Mouse (Mus musculus): ENCODE data around the gene Zc2hc1c. TPM values are rescaled to one million over a fixed set of nuclear protein-coding genes. Genes with fewer than 3 reads are reported as not detected.

The Zc2hc1c gene
- polyA plus RNA-seq (2012; rRNA removed), result 0.05 and 0.06 TPM in 2 replicates

- TF ChIP-seq POLR2A (IDR thresholded peaks at IDR 0.05; ENCODE audit: low read depth, low read length) (no peak), CTCF (IDR thresholded peaks at IDR 0.05; ENCODE audit: extremely low read depth, insufficient read length, insufficient replicate concordance, low read depth, low read length) (no peak)
- peak within 1 kb of the TSS; percentile 39 for H3K27ac ChIP-seq (ENCODE audit: insufficient read depth, low read depth, low read length)
- H3K4me3 ChIP-seq (ENCODE audit: low read depth, low read length), result peak within 1 kb of the TSS; percentile 69
- peaks cover 8% of the 10 kb centered on the region for H3K4me1 ChIP-seq (ENCODE audit: control insufficient read depth, insufficient read depth, insufficient read length, low read length)
- H3K36me3 ChIP-seq (ENCODE audit: control insufficient read depth, insufficient read depth, low read length), result no peaks in the 10 kb centered on the region
- H3K27me3 ChIP-seq (ENCODE audit: control insufficient read depth, insufficient read depth, low read length), result no peaks in the 10 kb centered on the region
- WGBS, result 2% methylated on average over 30 of the region's 31 CpGs
Measured at GRCm38 (mm10) chr12:85288486-85289156, at the start of gene Zc2hc1c. TSS of gene Zc2hc1c (plus strand) at chr12:85288591.

- WGBS, result 91% methylated on average over 3 of the region's 3 CpGs
- TF ChIP-seq CTCF (IDR thresholded peaks at IDR 0.05; ENCODE audit: extremely low read depth, insufficient read length, insufficient replicate concordance, low read depth, low read length) (no peak), POLR2A (IDR thresholded peaks at IDR 0.05; ENCODE audit: low read depth, low read length) (no peak)
- Histone ChIP-seq H3K4me1 (ENCODE audit: control insufficient read depth, insufficient read depth, insufficient read length, low read length) (no peaks in the 10 kb centered on the region), H3K27ac (ENCODE audit: insufficient read depth, low read depth, low read length) (no peak overlapping the region), H3K4me3 (ENCODE audit: low read depth, low read length) (no peak overlapping the region), H3K36me3 (ENCODE audit: control insufficient read depth, insufficient read depth, low read length) (no peaks in the 10 kb centered on the region), H3K27me3 (ENCODE audit: control insufficient read depth, insufficient read depth, low read length) (no peaks in the 10 kb centered on the region)
Measured at GRCm38 (mm10) chr12:85252083-85252482, 36.3 kb upstream of the Zc2hc1c start.

- WGBS, result 77% methylated on average over 7 of the region's 7 CpGs
Measured at GRCm38 (mm10) chr12:85256074-85256751, 32.2 kb upstream of the Zc2hc1c start.

GRCm38 (mm10) chr12:85257008-85257639, 31.3 kb upstream of the Zc2hc1c start:
- Histone ChIP-seq H3K27me3 (ENCODE audit: control insufficient read depth, insufficient read depth, low read length) (no peaks in the 10 kb centered on the region), H3K27ac (ENCODE audit: insufficient read depth, low read depth, low read length) (0 out of 2 replicates have a peak overlapping the region, but pooled peaks have one; percentile 13), H3K4me1 (ENCODE audit: control insufficient read depth, insufficient read depth, insufficient read length, low read length) (no peaks in the 10 kb centered on the region), H3K4me3 (ENCODE audit: low read depth, low read length) (no peak overlapping the region), H3K36me3 (ENCODE audit: control insufficient read depth, insufficient read depth, low read length) (peaks cover 1% of the 10 kb centered on the region; the same call in 1 of the 2 replicates)
- WGBS, result 72% methylated on average over 7 of the region's 7 CpGs
- TF ChIP-seq CTCF (IDR thresholded peaks at IDR 0.05; ENCODE audit: extremely low read depth, insufficient read length, insufficient replicate concordance, low read depth, low read length), result no peak
- no peak for TF ChIP-seq POLR2A (IDR thresholded peaks at IDR 0.05; ENCODE audit: low read depth, low read length)

More at GRCm38 (mm10) chr12:85256074-85256751, 32.2 kb upstream of the Zc2hc1c start:
- TF ChIP-seq CTCF (IDR thresholded peaks at IDR 0.05; ENCODE audit: extremely low read depth, insufficient read length, insufficient replicate concordance, low read depth, low read length), result no peak
- no peak for TF ChIP-seq POLR2A (IDR thresholded peaks at IDR 0.05; ENCODE audit: low read depth, low read length)
- no peaks in the 10 kb centered on the region for H3K27me3 ChIP-seq (ENCODE audit: control insufficient read depth, insufficient read depth, low read length)
- no peak overlapping the region for H3K27ac ChIP-seq (ENCODE audit: insufficient read depth, low read depth, low read length)
- H3K36me3 ChIP-seq (ENCODE audit: control insufficient read depth, insufficient read depth, low read length), result peaks cover 1% of the 10 kb centered on the region; the same call in 1 of the 2 replicates
- no peaks in the 10 kb centered on the region for H3K4me1 ChIP-seq (ENCODE audit: control insufficient read depth, insufficient read depth, insufficient read length, low read length)
- H3K4me3 ChIP-seq (ENCODE audit: low read depth, low read length), result no peak overlapping the region

GRCm38 (mm10) chr12:85262489-85262888, 25.9 kb upstream of the Zc2hc1c start:
- TF ChIP-seq CTCF (IDR thresholded peaks at IDR 0.05; ENCODE audit: extremely low read depth, insufficient read length, insufficient replicate concordance, low read depth, low read length), result no peak
- TF ChIP-seq POLR2A (IDR thresholded peaks at IDR 0.05; ENCODE audit: low read depth, low read length), result no peak
- H3K27me3 ChIP-seq (ENCODE audit: control insufficient read depth, insufficient read depth, low read length), result no peaks in the 10 kb centered on the region
- no peaks in the 10 kb centered on the region for H3K4me1 ChIP-seq (ENCODE audit: control insufficient read depth, insufficient read depth, insufficient read length, low read length)
- H3K4me3 ChIP-seq (ENCODE audit: low read depth, low read length), result no peak overlapping the region
- 83% methylated on average over 10 of the region's 10 CpGs for WGBS
- no peak overlapping the region for H3K27ac ChIP-seq (ENCODE audit: insufficient read depth, low read depth, low read length)
- H3K36me3 ChIP-seq (ENCODE audit: control insufficient read depth, insufficient read depth, low read length), result peaks cover 1% of the 10 kb centered on the region; the same call in 1 of the 2 replicates

GRCm38 (mm10) chr12:85263190-85263589, 25.2 kb upstream of the Zc2hc1c start:
- WGBS, result 81% methylated on average over 5 of the region's 5 CpGs
- Histone ChIP-seq H3K36me3 (ENCODE audit: control insufficient read depth, insufficient read depth, low read length) (peaks cover 1% of the 10 kb centered on the region; the same call in 1 of the 2 replicates), H3K4me1 (ENCODE audit: control insufficient read depth, insufficient read depth, insufficient read length, low read length) (no peaks in the 10 kb centered on the region), H3K4me3 (ENCODE audit: low read depth, low read length) (no peak overlapping the region), H3K27ac (ENCODE audit: insufficient read depth, low read depth, low read length) (no peak overlapping the region), H3K27me3 (ENCODE audit: control insufficient read depth, insufficient read depth, low read length) (no peaks in the 10 kb centered on the region)
- no peak for TF ChIP-seq POLR2A (IDR thresholded peaks at IDR 0.05; ENCODE audit: low read depth, low read length)
- no peak for TF ChIP-seq CTCF (IDR thresholded peaks at IDR 0.05; ENCODE audit: extremely low read depth, insufficient read length, insufficient replicate concordance, low read depth, low read length)

- Histone ChIP-seq H3K4me1 (ENCODE audit: control insufficient read depth, insufficient read depth, insufficient read length, low read length) (no peaks in the 10 kb centered on the region), H3K36me3 (ENCODE audit: control insufficient read depth, insufficient read depth, low read length) (no peaks in the 10 kb centered on the region), H3K27ac (ENCODE audit: insufficient read depth, low read depth, low read length) (no peak overlapping the region), H3K27me3 (ENCODE audit: control insufficient read depth, insufficient read depth, low read length) (no peaks in the 10 kb centered on the region), H3K4me3 (ENCODE audit: low read depth, low read length) (no peak overlapping the region)
- 85% methylated on average over 8 of the region's 8 CpGs for WGBS
- TF ChIP-seq CTCF (IDR thresholded peaks at IDR 0.05; ENCODE audit: extremely low read depth, insufficient read length, insufficient replicate concordance, low read depth, low read length), result no peak
- TF ChIP-seq POLR2A (IDR thresholded peaks at IDR 0.05; ENCODE audit: low read depth, low read length), result no peak
Measured at GRCm38 (mm10) chr12:85264531-85264930, 23.9 kb upstream of the Zc2hc1c start.
